Mouse (Mus musculus) mouse trophoblast stem cell (cell line): ENCODE measurements around the gene Olfr91.

Experiments
- in situ Hi-C, 2 experiments: fragments of 300-500 bp; cut with MseI, MboI; formaldehyde crosslinking; loops; 2 replicates in 1 of 2; 3 replicates in 1 of 2; pipeline ENCODE4 v1.15.1; 2025

Gene Olfr91

GRCm38 (mm10) chr17:37062101-37062641, 35.9 kb downstream of the Olfr91 start:
- in situ Hi-C loops: no loop called here

- in situ Hi-C loops: no loop called here
Measured at GRCm38 (mm10) chr17:37061435-37061834, 36.6 kb downstream of the Olfr91 start.

GRCm38 (mm10) chr17:37056957-37057356, 41.1 kb downstream of the Olfr91 start:
- in situ Hi-C loops: no loop called here

GRCm38 (mm10) chr17:37051745-37052144, 46.3 kb downstream of the Olfr91 start:
- in situ Hi-C loops: no loop called here

GRCm38 (mm10) chr17:37050876-37051275, 47.2 kb downstream of the Olfr91 start:
- in situ Hi-C loops: no loop called here

GRCm38 (mm10) chr17:37050399-37050798, 47.7 kb downstream of the Olfr91 start:
- in situ Hi-C loops: no loop called here

GRCm38 (mm10) chr17:37049570-37050310, 48.3 kb downstream of the Olfr91 start:
- in situ Hi-C loops: no loop called here

GRCm38 (mm10) chr17:37048383-37048782, 49.7 kb downstream of the Olfr91 start:
- in situ Hi-C loops: no loop called here

- in situ Hi-C loops: no loop called here
Measured at GRCm38 (mm10) chr17:37047981-37048380, 50.1 kb downstream of the Olfr91 start.

- in situ Hi-C loops: no loop called here
Measured at GRCm38 (mm10) chr17:37047332-37047976, 50.6 kb downstream of the Olfr91 start.

GRCm38 (mm10) chr17:37046312-37047112, 51.6 kb downstream of the Olfr91 start:
- in situ Hi-C loops: no loop called here

- in situ Hi-C loops: no loop called here
Measured at GRCm38 (mm10) chr17:37045611-37046311, 52.3 kb downstream of the Olfr91 start, which contains the start of gene Gabbr1. TSS of gene Gabbr1 (plus strand) at chr17:37045966.

- in situ Hi-C loops: no loop called here
Measured at GRCm38 (mm10) chr17:37044651-37045244, 53.3 kb downstream of the Olfr91 start.
